In the genomic region with DNA sequence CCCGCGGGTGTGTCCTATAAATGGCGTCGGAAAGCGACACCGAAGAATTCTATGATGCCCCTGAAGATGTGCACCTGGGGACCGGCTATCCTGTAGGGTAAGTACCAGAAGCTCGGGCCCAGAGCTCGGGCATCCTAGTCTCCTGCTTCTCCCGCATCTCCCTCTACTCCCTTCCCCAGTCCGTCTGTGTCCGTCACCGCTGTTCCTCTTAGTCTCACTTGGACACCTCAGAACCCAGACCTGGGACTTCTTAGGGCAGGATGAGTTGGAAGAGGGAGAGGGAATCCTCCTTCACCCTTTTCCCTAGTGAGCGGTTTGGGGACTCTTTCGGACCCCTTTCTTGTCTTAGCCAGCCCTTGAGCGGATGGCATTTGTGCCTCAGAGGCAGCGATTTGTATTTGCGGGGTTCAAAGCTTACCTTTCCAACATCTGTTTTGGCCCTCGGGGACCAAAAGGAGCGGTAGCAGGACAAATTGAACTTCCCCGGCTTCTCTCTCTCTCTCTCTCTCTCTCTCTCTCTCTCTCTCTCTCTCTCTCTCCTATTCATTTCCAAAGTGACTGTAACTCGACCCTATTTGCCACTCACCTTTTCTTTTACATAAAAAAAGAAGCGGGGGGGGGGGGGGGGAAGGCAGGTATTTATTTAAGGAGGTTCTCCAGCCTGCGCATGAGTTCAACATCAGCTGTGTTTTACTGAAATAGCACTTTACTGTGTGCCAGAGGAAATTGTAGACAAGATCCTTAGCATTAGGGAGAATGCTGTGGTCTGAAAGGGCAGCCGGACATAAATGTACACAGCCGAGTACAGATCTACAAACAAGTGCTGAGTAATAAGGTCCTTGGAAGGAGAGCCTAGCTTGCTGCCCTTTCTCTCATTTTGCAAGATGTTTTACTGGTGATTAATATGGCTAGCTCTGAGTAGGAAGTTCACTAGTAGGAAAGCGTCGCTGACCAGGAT, we compare ENCODE assay signal across 8 mouse cellular contexts. TPM values are rescaled to one million over a fixed set of nuclear protein-coding genes. Genes with fewer than 3 reads are reported as not detected.
DNase-seq lines count a peak whose midpoint lies in the region; ATAC-seq and TF ChIP-seq lines count a peak whose summit lies in the region.

No protein-coding gene starts in this region.

- no peak for DNase-seq in heart, adult 2 months
- no peak for DNase-seq in heart, postnatal 14 days
- DNase-seq in A20 (ENCODE audit: low read depth, low spot score), result peak; percentile 54
- DNase-seq in liver, embryonic 14.5 days (ENCODE audit: low read depth in 3 of 3, low spot score in 3 of 3), result no peak
- no peak for DNase-seq in gastrocnemius, postnatal 10 days

- no peak for TF ChIP-seq POLR2A in heart, adult 2 months (IDR thresholded peaks at IDR 0.05; ENCODE audit: insufficient read depth, low read depth, low read length)
- no peak for TF ChIP-seq POLR2A in bone marrow macrophage, adult 2 months (IDR thresholded peaks at IDR 0.05; ENCODE audit: borderline replicate concordance, low read depth, low read length)

- H3K79me2 ChIP-seq in heart, adult 2 months (replicated peaks; ENCODE audit: control insufficient read depth, insufficient read depth, low read length), result no peaks in the 10 kb centered on the region

- intact Hi-C loops in heart, adult 2 months (cut with DNase I), result loop anchor here (5.0 kb wide), 2 partner anchors 74 to 326 kb away; partner anchors contain the start of gene Klhl13
- intact Hi-C loops in heart, postnatal 14 days (cut with DNase I), result no loop called here

- H3K36me3 ChIP-seq in heart, adult 2 months (ENCODE audit: control insufficient read depth, insufficient read depth, low read length), result no peaks in the 10 kb centered on the region
- H3K36me3 ChIP-seq in heart, embryonic 13.5 days, result no peaks in the 10 kb centered on the region
- no peaks in the 10 kb centered on the region for H3K36me3 ChIP-seq in liver, embryonic 14.5 days (replicated peaks; ENCODE audit: control insufficient read depth, insufficient read depth, low read depth)
- no peaks in the 10 kb centered on the region for H3K36me3 ChIP-seq in stomach, embryonic 15.5 days

- no peak for TF ChIP-seq EP300 in heart, adult 2 months (IDR thresholded peaks at IDR 0.05; ENCODE audit: insufficient read depth, low read depth, low read length)
- TF ChIP-seq EP300 in liver, embryonic 14.5 days (IDR thresholded peaks at IDR 0.05; ENCODE audit: low read depth), result no peak

- no peak for ATAC-seq in heart, embryonic 13.5 days (ENCODE audit: extremely low read depth, insufficient number of reproducible peaks, low FRiP score, low TSS enrichment)
- peak; percentile 7; the same call in 1 of the 2 replicates for ATAC-seq in liver, embryonic 14.5 days (ENCODE audit: insufficient read depth)
- no peak; the same call in 1 of the 2 replicates for ATAC-seq in stomach, embryonic 15.5 days (ENCODE audit: insufficient read depth, low FRiP score, low read depth)

- WGBS in heart, adult 2 months, result 11% methylated on average over 28 of the region's 28 CpGs
- 8% methylated on average over 27 of the region's 28 CpGs for WGBS in heart, embryonic 13.5 days
- 9% methylated on average over 27 of the region's 28 CpGs for WGBS in liver, embryonic 14.5 days (ENCODE audit: insufficient replicate concordance)
- WGBS in stomach, embryonic 15.5 days, result 8% methylated on average over 26 of the region's 28 CpGs

- H3K27ac ChIP-seq in heart, adult 2 months, result peak overlapping the region; percentile 90
- H3K27ac ChIP-seq in bone marrow macrophage, adult 2 months (ENCODE audit: insufficient read depth, low read depth, low read length), result peak overlapping the region; percentile 77
- peak overlapping the region; percentile 93 for H3K27ac ChIP-seq in heart, embryonic 13.5 days (replicated peaks)
- H3K27ac ChIP-seq in liver, embryonic 14.5 days, result peak overlapping the region; percentile 95
- peak overlapping the region; percentile 88 for H3K27ac ChIP-seq in stomach, embryonic 15.5 days

- H3K27me3 ChIP-seq in heart, adult 2 months (ENCODE audit: control insufficient read depth, insufficient read depth, low read length), result no peaks in the 10 kb centered on the region
- no peaks in the 10 kb centered on the region for H3K27me3 ChIP-seq in heart, embryonic 13.5 days (replicated peaks)
- H3K27me3 ChIP-seq in liver, embryonic 14.5 days (ENCODE audit: control insufficient read depth, insufficient read depth, low read length), result no peaks in the 10 kb centered on the region
- H3K27me3 ChIP-seq in stomach, embryonic 15.5 days (replicated peaks), result no peaks in the 10 kb centered on the region

- peak overlapping the region; percentile 88 for H3K9ac ChIP-seq in heart, adult 2 months (ENCODE audit: low read depth, low read length)
- peak overlapping the region; percentile 83 for H3K9ac ChIP-seq in heart, embryonic 13.5 days
- H3K9ac ChIP-seq in liver, embryonic 14.5 days (replicated peaks), result peak overlapping the region; percentile 87
- peak overlapping the region; percentile 39 for H3K9ac ChIP-seq in stomach, embryonic 15.5 days

- H3K9me3 ChIP-seq in heart, embryonic 13.5 days, result no peaks in the 10 kb centered on the region
- H3K9me3 ChIP-seq in liver, embryonic 14.5 days (ENCODE audit: control insufficient read depth, low read length), result no peaks in the 10 kb centered on the region
- H3K9me3 ChIP-seq in stomach, embryonic 15.5 days, result no peaks in the 10 kb centered on the region

- H3K4me3 ChIP-seq in heart, adult 2 months, result peak overlapping the region; percentile 75
- peak overlapping the region; percentile 90 for H3K4me3 ChIP-seq in bone marrow macrophage, adult 2 months (ENCODE audit: insufficient read depth, low read length)
- peak overlapping the region; percentile 68 for H3K4me3 ChIP-seq in heart, embryonic 13.5 days
- H3K4me3 ChIP-seq in liver, embryonic 14.5 days (ENCODE audit: insufficient read depth in 1 of 2, low read depth in 2 of 2, low read length in 2 of 2), result peak overlapping the region; percentile 78 to 94
- peak overlapping the region; percentile 61 for H3K4me3 ChIP-seq in stomach, embryonic 15.5 days (replicated peaks)

- TF ChIP-seq CTCF in heart, adult 2 months (IDR thresholded peaks at IDR 0.05), result no peak
- TF ChIP-seq CTCF in bone marrow macrophage, adult 2 months (IDR thresholded peaks at IDR 0.05; ENCODE audit: low read depth, low read length), result no peak
- no peak for TF ChIP-seq CTCF in liver, embryonic 14.5 days (IDR thresholded peaks at IDR 0.05; ENCODE audit: low read depth)

- H3K4me2 ChIP-seq in heart, embryonic 13.5 days, result peak overlapping the region; percentile 70
- peak overlapping the region; percentile 62 for H3K4me2 ChIP-seq in liver, embryonic 14.5 days (ENCODE audit: low read depth)
- peak overlapping the region; percentile 52 for H3K4me2 ChIP-seq in stomach, embryonic 15.5 days

- H3K4me1 ChIP-seq in heart, adult 2 months (ENCODE audit: control insufficient read depth, insufficient read depth, low read length), result no peaks in the 10 kb centered on the region; the same call in 1 of the 2 replicates
- H3K4me1 ChIP-seq in bone marrow macrophage, adult 2 months (ENCODE audit: control insufficient read depth, insufficient read depth, low read length), result no peaks in the 10 kb centered on the region
- no peaks in the 10 kb centered on the region for H3K4me1 ChIP-seq in heart, embryonic 13.5 days
- no peaks in the 10 kb centered on the region for H3K4me1 ChIP-seq in liver, embryonic 14.5 days (replicated peaks; ENCODE audit: control insufficient read depth in 2 of 2, insufficient read depth in 2 of 2, low read length in 1 of 2)
- no peaks in the 10 kb centered on the region for H3K4me1 ChIP-seq in stomach, embryonic 15.5 days

RNA-seq across cellular contexts. Expression of gene Wdr44, which starts 0.9 kb away (rescaled TPM):
- 1 to 10 TPM; 9.1 to 9.3 TPM for total RNA-seq in heart, adult 2 months (2021)
- 2.1 and 2.7 TPM in 2 replicates for polyA plus RNA-seq in heart, adult 2 months (2012; rRNA removed)
- 10 to 100 TPM in 1 of 2 experiments, 1 to 10 TPM in 1; 9.9 to 10.8 TPM for total RNA-seq in heart, postnatal 14 days (2021)
- polyA plus RNA-seq in bone marrow macrophage, adult 2 months (2012; ENCODE audit: insufficient read depth, insufficient read length, missing spikeins), result 18.4 and 19.3 TPM in 2 replicates
- 7.3 and 8.8 TPM in 2 replicates for polyA plus RNA-seq in heart, embryonic 13.5 days (2015; fragmentation: Nextera tagmentation; extraction: Ambion mirVana)
- 1.1 and 2.2 TPM in 2 replicates for polyA plus RNA-seq in liver, embryonic 14.5 days (2012; rRNA removed)
- 4.5 and 5.5 TPM in 2 replicates for polyA plus RNA-seq in liver, embryonic 14.5 days (2014; fragmentation: Nextera tagmentation; extraction: Ambion mirVana)
- polyA plus RNA-seq in stomach, embryonic 15.5 days (2015; fragmentation: Nextera tagmentation; extraction: Ambion mirVana), result 8.1 and 8.8 TPM in 2 replicates
- total RNA-seq in gastrocnemius, postnatal 10 days (2021), result 10 to 100 TPM; 10.1 to 13.3 TPM
